Mouse (Mus musculus) bone marrow, adult 2 months (tissue): ENCODE measurements around the gene Map2k6. TPM values are rescaled to one million over a fixed set of nuclear protein-coding genes. Genes with fewer than 3 reads are reported as not detected.

ENCODE experiments used
- H3K27ac ChIP-seq: fragments of 200-500 bp; 2 replicates; pipeline ENCODE4 v1.5.1; 2012; ENCODE audit warnings: low read depth, mild to moderate bottlenecking, control low read depth, inconsistent platforms, low read length; ENCODE audit not compliant: control insufficient read depth, poor library complexity, insufficient read depth
- H3K4me1 ChIP-seq: fragments of 200-500 bp; 2 replicates; pipeline ENCODE4 v1.6.1; 2011; ENCODE audit warnings: low read length; ENCODE audit not compliant: control insufficient read depth, insufficient read depth
- H3K4me3 ChIP-seq: fragments of 200-500 bp; replicated peaks from 2 replicates; pipeline ENCODE3; 2011; ENCODE audit warnings: mild to moderate bottlenecking, low read depth, low read length, control low read depth; ENCODE audit not compliant: control insufficient read depth
- CTCF ChIP-seq: fragments of 200-500 bp; IDR thresholded peaks from 2 replicates; pipeline ENCODE4 v1.5.1; 2011; ENCODE audit warnings: low read length, control low read depth; ENCODE audit not compliant: control insufficient read depth, insufficient read depth
- POLR2A ChIP-seq: fragments of 200-500 bp; IDR thresholded peaks from 2 replicates; pipeline ENCODE4 v1.6.1; 2011; ENCODE audit warnings: low read depth, mild to moderate bottlenecking, control low read depth, low read length, borderline replicate concordance; ENCODE audit not compliant: control insufficient read depth
- WGBS: fragments of 180-500 bp; shearing (Covaris S2); methylation state at CpG from one replicate; pipeline ENCODE4 v1.1.7; 2018; 5-methylcytosine and 5-hydroxymethylcytosine counted together
- polyA plus RNA-seq: library from polyadenylated mRNA; stranded (reverse); fragments of >200 nt; gene quantifications from 2 replicates; pipeline ENCODE4 v1.2.4, GENCODE M21; 2011; ENCODE audit warnings: low replicate concordance; ENCODE audit not compliant: missing spikeins, insufficient read depth, insufficient read length

Map2k6 gene
- polyA plus RNA-seq, 1 experiment = 6.0 TPM

DNA sequence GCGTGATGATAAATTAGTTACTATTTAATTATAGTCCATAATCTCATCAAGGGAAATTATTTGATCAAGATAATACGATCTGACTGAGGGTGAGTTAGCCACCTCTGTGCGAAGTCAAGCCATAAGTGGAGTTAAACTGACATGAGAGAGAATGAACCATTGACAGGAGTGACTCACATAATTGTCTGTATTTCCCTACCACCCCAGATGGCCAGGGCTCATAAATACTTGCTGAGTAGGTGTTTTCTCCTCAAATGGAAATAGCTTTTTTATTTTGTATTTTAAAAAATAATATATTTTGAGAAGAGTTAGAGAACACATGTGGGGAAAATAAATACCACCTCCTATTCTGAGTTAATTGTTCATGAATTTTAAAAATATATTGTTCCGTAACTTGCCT is 127.2 kb downstream of the Map2k6 start:
- WGBS = 83% methylated on average over 4 of the region's 4 CpGs
- Histone ChIP-seq H3K4me3 (no peak overlapping the region), H3K27ac (no peak overlapping the region), H3K4me1 (no peaks in the 10 kb centered on the region)
- TF ChIP-seq CTCF (no peak), POLR2A (no peak)

DNA sequence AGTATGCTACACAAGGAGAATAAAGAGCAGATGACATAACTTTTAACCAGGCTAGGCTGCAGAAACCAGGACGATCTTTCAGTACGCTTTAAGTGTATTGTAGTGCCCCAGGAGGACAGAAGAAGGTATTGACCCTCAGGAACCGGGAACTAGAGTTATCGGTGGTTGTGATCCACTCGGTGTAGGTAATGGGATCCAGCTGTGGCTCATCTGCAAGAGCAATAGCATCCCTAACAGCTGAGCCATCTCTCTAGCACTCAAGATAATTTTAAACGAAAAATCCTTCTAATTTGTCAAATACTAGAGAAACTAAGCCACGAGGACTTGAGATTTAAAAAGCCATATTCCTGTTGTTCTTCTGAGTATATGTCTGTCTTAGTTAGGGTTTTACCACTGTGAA is 132.2 kb downstream of the Map2k6 start:
- no peak overlapping the region for H3K4me3 ChIP-seq
- H3K4me1 ChIP-seq = no peaks in the 10 kb centered on the region
- H3K27ac ChIP-seq = no peak overlapping the region
- WGBS = 69% methylated on average over 7 of the region's 7 CpGs
- no peak for TF ChIP-seq POLR2A
- no peak for TF ChIP-seq CTCF

DNA sequence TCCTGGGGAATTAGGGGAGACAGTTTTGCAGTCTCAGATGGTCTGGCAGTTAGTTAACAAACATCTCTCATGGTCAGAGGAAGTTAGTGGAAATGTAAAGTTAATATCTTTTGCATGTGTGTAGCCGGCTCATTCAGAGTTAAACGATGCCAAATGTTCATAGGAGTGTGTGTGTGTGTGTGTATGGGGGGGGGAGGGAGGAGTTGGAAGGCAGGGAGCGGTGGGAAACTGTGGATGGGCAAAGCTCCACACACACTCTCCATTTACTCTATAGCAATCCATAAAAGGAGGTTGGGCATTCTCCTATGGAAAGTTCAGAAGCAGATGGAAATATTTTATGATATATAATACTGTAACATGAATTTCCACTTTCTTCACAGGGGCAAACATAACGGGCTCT is 135.9 kb downstream of the Map2k6 start:
- Histone ChIP-seq H3K4me1 (peaks cover 2% of the 10 kb centered on the region), H3K4me3 (no peak overlapping the region), H3K27ac (no peak overlapping the region)
- 72% methylated on average over 4 of the region's 4 CpGs for WGBS
- TF ChIP-seq CTCF = no peak
- TF ChIP-seq POLR2A = no peak

DNA sequence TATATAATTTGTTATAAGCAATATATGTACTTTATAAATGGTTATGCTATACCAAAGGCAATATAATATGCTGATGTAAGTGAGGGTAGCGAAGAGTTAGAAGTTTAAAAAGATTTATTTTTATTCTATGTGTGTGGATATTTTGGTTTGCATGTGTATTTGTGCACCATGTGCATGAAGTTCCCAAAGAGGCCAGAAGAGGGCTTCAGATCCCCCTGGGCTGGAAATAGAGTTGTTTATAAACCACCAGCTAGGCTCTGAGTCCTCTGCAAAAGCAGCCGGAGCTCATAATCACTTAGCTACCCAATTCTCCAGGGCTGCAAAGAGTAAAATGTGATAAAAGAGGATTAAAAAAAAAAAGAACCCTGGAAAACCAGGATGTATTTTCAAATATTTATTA is 137.6 kb downstream of the Map2k6 start:
- Histone ChIP-seq H3K4me1 (peaks cover 3% of the 10 kb centered on the region), H3K27ac (no peak overlapping the region), H3K4me3 (no peak overlapping the region)
- TF ChIP-seq POLR2A = no peak
- no peak for TF ChIP-seq CTCF
- 87% methylated on average over 2 of the region's 2 CpGs for WGBS

DNA sequence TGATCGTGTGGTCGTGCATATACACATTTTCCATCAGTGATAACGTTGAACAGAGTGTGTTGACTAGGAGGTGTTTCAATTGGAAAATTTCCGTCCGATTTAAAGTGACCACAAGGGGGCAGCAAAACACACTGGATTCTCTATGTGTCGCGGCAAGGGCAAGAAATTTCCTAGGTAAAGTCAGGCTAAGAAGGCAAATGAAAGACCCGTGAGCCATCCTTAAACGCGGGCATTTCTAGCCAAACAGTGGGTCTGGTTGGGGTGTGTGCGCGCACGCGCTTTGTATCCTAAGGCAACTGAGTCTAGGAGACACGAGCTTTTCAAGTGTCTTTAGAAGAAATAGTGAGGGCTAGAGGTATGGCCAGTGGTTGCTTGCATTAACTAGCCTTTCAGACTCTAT is 138.7 kb downstream of the Map2k6 start:
- H3K27ac ChIP-seq = no peak overlapping the region; the same call in 1 of the 2 replicates
- 2% methylated on average over 15 of the region's 15 CpGs for WGBS
- peak overlapping the region; percentile 50 for H3K4me3 ChIP-seq
- H3K4me1 ChIP-seq = peaks cover 5% of the 10 kb centered on the region
- TF ChIP-seq POLR2A (no peak), CTCF (peak; percentile 55)

DNA sequence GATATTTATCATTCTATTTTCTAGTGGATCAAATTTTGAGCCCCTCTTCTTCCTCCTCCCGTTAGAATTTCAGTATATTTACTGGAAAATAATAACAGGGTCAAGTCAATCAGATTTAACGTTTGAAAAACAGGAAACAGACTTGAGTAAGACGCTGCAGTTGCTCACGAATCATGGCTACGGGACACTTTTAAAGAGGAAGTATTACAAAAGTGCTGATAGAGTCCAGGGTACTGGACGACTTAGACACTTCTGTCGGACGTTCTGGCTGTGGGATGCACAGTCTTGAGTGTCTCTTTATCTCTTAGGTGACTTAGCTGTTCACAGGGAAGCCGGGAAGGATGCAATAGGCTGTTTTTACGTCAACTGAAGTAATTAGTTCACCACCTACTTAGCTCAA is 139.3 kb downstream of the Map2k6 start:
- TF ChIP-seq POLR2A = no peak
- no peak for TF ChIP-seq CTCF
- H3K27ac ChIP-seq = no peak overlapping the region
- H3K4me3 ChIP-seq = no peak overlapping the region
- H3K4me1 ChIP-seq = peaks cover 5% of the 10 kb centered on the region
- 6% methylated on average over 10 of the region's 10 CpGs for WGBS

DNA sequence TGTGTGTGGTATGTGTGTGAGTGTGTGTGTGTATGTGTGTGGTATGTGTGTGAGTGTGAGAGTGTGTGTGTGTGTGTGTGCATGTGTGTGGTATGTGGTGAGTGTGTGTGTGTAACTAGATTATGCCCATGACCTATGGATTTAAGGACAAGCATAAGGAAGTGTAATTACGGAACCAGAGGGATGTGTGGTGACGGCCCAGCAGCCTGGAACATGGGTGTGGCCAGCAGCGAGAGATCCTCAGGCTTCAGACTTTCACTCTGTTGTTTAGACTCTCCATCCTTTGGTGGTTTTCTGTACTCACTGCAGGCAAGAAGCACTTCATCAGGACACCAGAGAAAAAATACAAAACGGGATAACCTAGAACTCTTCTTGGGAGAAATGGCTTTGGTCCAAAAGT is 143.0 kb downstream of the Map2k6 start:
- peaks cover 5% of the 10 kb centered on the region for H3K4me1 ChIP-seq
- no peak overlapping the region for H3K27ac ChIP-seq
- no peak for TF ChIP-seq POLR2A
- TF ChIP-seq CTCF = no peak
- 74% methylated on average over 4 of the region's 4 CpGs for WGBS
- H3K4me3 ChIP-seq = no peak overlapping the region

DNA sequence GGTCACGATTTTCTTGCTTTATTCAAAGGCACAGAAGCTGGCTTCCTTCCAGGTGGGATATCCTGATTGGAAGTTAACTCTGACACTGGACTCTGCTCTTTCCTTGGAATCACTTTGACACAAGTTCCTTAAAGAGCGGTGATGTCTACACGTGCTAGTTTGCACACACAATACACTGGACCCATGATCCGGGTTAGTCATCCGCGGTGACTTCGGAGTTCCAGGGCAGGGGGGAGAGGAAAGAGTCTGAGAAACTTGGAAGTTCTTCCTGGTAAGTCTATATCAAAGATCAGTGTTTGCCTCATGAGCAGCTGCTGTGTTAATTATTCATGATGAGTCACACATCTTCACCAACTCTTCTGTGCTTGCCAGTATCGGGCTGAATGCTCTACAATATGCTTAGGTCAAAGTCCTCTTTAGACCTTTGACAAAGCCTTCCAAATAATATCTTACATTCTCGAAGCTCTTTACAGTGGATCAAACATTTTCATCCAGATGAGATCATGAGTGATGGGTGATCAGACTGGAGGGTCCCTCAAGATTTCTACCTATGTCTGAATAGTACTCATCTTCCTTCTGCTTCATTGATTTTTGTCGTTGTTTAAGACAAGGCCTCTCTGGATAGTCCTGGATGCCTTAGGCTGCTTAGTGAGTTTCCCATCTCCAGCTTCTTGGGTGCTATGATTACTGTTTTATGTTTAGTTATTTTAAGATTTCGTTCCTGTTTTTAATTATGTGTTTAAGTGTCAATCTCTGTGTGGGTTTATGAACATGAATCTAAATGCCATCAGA is 145.7 kb downstream of the Map2k6 start:
- Histone ChIP-seq H3K4me3 (no peak overlapping the region), H3K4me1 (peaks cover 3% of the 10 kb centered on the region; the same call in 1 of the 2 replicates), H3K27ac (no peak overlapping the region)
- 83% methylated on average over 11 of the region's 11 CpGs for WGBS
- TF ChIP-seq CTCF (no peak), POLR2A (no peak)
